In the genomic region with DNA sequence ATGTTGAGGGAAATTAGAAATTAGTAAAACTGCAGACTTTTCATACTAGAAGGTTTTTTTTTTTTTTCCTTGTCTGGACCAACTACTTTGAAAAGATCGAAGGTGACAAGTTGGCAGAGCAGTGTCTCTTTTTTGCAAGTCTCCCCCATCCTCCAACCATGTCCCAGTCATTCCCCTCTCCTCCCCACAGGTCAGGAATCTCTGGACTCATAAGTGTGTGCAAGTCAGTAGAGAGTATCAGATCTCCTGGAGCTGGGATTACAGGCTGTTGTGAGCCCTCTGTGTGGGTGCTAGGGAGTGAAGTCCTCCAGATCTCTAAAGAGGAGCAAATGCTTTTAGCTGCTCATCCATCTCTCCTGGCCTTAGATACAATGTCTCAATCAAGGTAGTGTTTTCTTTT, we compare ENCODE assay signal across 33 mouse cellular contexts. TPM values are rescaled to one million over a fixed set of nuclear protein-coding genes. Genes with fewer than 3 reads are reported as not detected.
DNase-seq lines count a peak whose midpoint lies in the region; ATAC-seq lines count a peak whose summit lies in the region.
"Had no signal": no experiment of that assay in that cellular context is flagged by ENCODE, and none has a peak within 500 bp of the region (broad histone marks: within the 10 kb centered on the region; RNA-seq: fewer than 3 reads in every experiment).

No protein-coding gene starts in this region.

- no peak for ATAC-seq in heart, embryonic 13.5 days (ENCODE audit: extremely low read depth, insufficient number of reproducible peaks, low FRiP score, low TSS enrichment)
- ATAC-seq in heart, embryonic 16.5 days (replicated peaks; ENCODE audit: extremely low read depth, insufficient read depth, low FRiP score), result no peak
- ATAC-seq: CD4-positive, CD25-positive, alpha-beta regulatory T cell, adult 4 months; forebrain, embryonic 16.5 days; hindbrain, postnatal 0 days; intestine, embryonic 15.5 days; lung, postnatal 0 days; midbrain, embryonic 16.5 days had no signal

- H3K4me2 ChIP-seq in heart, embryonic 13.5 days, result peak overlapping the region; percentile 82
- H3K4me2 ChIP-seq in heart, embryonic 16.5 days (ENCODE audit: low read depth, low read length), result peak overlapping the region; percentile 65
- H3K4me2 ChIP-seq: embryonic facial prominence, embryonic 13.5 days; intestine, embryonic 15.5 days; limb, embryonic 15.5 days; liver, embryonic 13.5 days had no signal

- peak overlapping the region; percentile 99 for H3K27ac ChIP-seq in heart, embryonic 13.5 days (replicated peaks)
- no peak overlapping the region for H3K27ac ChIP-seq in embryonic facial prominence, embryonic 10.5 days (replicated peaks)
- peak overlapping the region; percentile 99 for H3K27ac ChIP-seq in heart, embryonic 16.5 days (ENCODE audit: low read length)
- H3K27ac ChIP-seq: embryonic facial prominence, embryonic 13.5 days; forebrain, embryonic 10.5 days; hindbrain, postnatal 0 days; intestine, embryonic 15.5 days; limb, embryonic 10.5 days; limb, embryonic 15.5 days; liver, embryonic 13.5 days had no signal

- H3K4me3 ChIP-seq in heart, embryonic 13.5 days, result peak overlapping the region; percentile 93; the same call in 1 of the 2 replicates
- no peak overlapping the region for H3K4me3 ChIP-seq in embryonic facial prominence, embryonic 10.5 days
- peak overlapping the region; percentile 74; the same call in 1 of the 2 replicates for H3K4me3 ChIP-seq in heart, embryonic 16.5 days (ENCODE audit: low read length)
- H3K4me3 ChIP-seq: embryonic facial prominence, embryonic 13.5 days; forebrain, embryonic 10.5 days; intestine, embryonic 15.5 days; limb, embryonic 10.5 days; limb, embryonic 15.5 days; liver, embryonic 13.5 days; megakaryocyte, embryonic 14.5 days had no signal

- 0 out of 2 replicates have a peak, but pooled peaks cover 4% of the 10 kb centered on the region for H3K27me3 ChIP-seq in heart, embryonic 13.5 days (replicated peaks)
- peaks cover 100% of the 10 kb centered on the region for H3K27me3 ChIP-seq in embryonic facial prominence, embryonic 10.5 days (replicated peaks; ENCODE audit: low read depth, poor library complexity, severe bottlenecking)
- peaks cover 17% of the 10 kb centered on the region for H3K27me3 ChIP-seq in heart, embryonic 16.5 days (ENCODE audit: control insufficient read depth, insufficient read depth, low read length)

- WGBS in heart, embryonic 13.5 days, result 27% methylated on average over 1 of the region's 1 CpGs
- 9% methylated on average over 1 of the region's 1 CpGs for WGBS in embryonic facial prominence, embryonic 10.5 days
- WGBS in heart, embryonic 16.5 days, result 13% methylated on average over 1 of the region's 1 CpGs

- H3K9ac ChIP-seq in heart, embryonic 13.5 days, result peak overlapping the region; percentile 100
- H3K9ac ChIP-seq in heart, embryonic 16.5 days (ENCODE audit: low read length), result peak overlapping the region; percentile 87
- H3K9ac ChIP-seq: embryonic facial prominence, embryonic 13.5 days; intestine, embryonic 15.5 days; limb, embryonic 15.5 days; liver, embryonic 13.5 days had no signal

- peaks cover 48% of the 10 kb centered on the region for H3K4me1 ChIP-seq in heart, embryonic 13.5 days
- H3K4me1 ChIP-seq in embryonic facial prominence, embryonic 10.5 days, result peaks cover 32% of the 10 kb centered on the region
- H3K4me1 ChIP-seq in heart, embryonic 16.5 days (ENCODE audit: control insufficient read depth, insufficient read depth, low read length), result peaks cover 21% of the 10 kb centered on the region

- intact Hi-C loops in heart, postnatal 25 days (cut with DNase I), result loop anchor here (5.0 kb wide), 1 partner anchor 197 kb away; no protein-coding TSS in a partner anchor

- H3K9me3 ChIP-seq in heart, embryonic 13.5 days, result no peaks in the 10 kb centered on the region
- H3K9me3 ChIP-seq in embryonic facial prominence, embryonic 10.5 days, result no peaks in the 10 kb centered on the region
- H3K9me3 ChIP-seq in heart, embryonic 16.5 days (replicated peaks; ENCODE audit: control insufficient read depth, low read length), result no peaks in the 10 kb centered on the region
- H3K9me3 ChIP-seq: embryonic facial prominence, embryonic 13.5 days; forebrain, embryonic 10.5 days; intestine, embryonic 15.5 days; limb, embryonic 10.5 days; limb, embryonic 15.5 days; liver, embryonic 13.5 days had no signal

- H3K36me3 ChIP-seq in heart, embryonic 13.5 days, result peaks cover 10% of the 10 kb centered on the region
- no peaks in the 10 kb centered on the region for H3K36me3 ChIP-seq in embryonic facial prominence, embryonic 10.5 days (replicated peaks)
- H3K36me3 ChIP-seq in heart, embryonic 16.5 days (ENCODE audit: control insufficient read depth, insufficient read depth), result no peaks in the 10 kb centered on the region
- H3K36me3 ChIP-seq: embryonic facial prominence, embryonic 13.5 days; forebrain, embryonic 10.5 days; intestine, embryonic 15.5 days; limb, embryonic 10.5 days; limb, embryonic 15.5 days; liver, embryonic 13.5 days had no signal

- DNase-seq in heart, adult 11 months, result peak; percentile 66
- DNase-seq in heart, postnatal 25 days (ENCODE audit: low spot score), result no peak
- DNase-seq in heart, postnatal 4 days, result no peak
- DNase-seq in embryonic facial prominence, embryonic 10.5 days (ENCODE audit: low spot score), result peak; percentile 21
- DNase-seq in cerebellum, adult 8-10 months, result no peak
- DNase-seq: adrenal gland, postnatal 14 days; cerebellum, adult 11-12 months; kidney, adult 8-10 months; kidney, postnatal 10 days; liver, embryonic 13.5 days; lung, adult 18-20 months; lung, postnatal 4 days; right cerebral cortex, adult 18-20 months; spleen, adult 18-20 months; thymus, postnatal 25 days had no signal

RNA-seq across cellular contexts. Expression of gene Tbx20, which starts 1.5 kb away (rescaled TPM):
- 10 to 100 TPM; 88.9 to 92.6 TPM for total RNA-seq in heart, postnatal 25 days (2021)
- polyA plus RNA-seq in heart, embryonic 13.5 days (2015; fragmentation: Nextera tagmentation; extraction: Ambion mirVana), result 68.8 and 69.5 TPM in 2 replicates
- 100 to 1,000 TPM; 341 to 376 TPM for total RNA-seq in heart, postnatal 4 days (2021)
- polyA plus RNA-seq in embryonic facial prominence, embryonic 10.5 days (2016; fragmentation: Nextera tagmentation; extraction: Ambion mirVana), result 0.87 and 2.1 TPM in 2 replicates
- 67.6 and 68.9 TPM in 2 replicates for polyA plus RNA-seq in heart, embryonic 16.5 days (2015; fragmentation: Nextera tagmentation; extraction: Ambion mirVana)
- total RNA-seq: common myeloid progenitor, adult 5-6 weeks; gastrocnemius, adult 8-10 months; left cerebral cortex, postnatal 10 days had no signal
- polyA plus RNA-seq: CD4-positive, CD25-positive, alpha-beta regulatory T cell, adult 4 months; forebrain, embryonic 16.5 days; gonadal fat pad, adult 2 months; large intestine, adult 2 months; limb, embryonic 15.5 days had no signal

Comparison
In these comparisons a context has a peak if more than half of its experiments do, and no peak if none do; other contexts are left out.
1. DNase-seq: peak in heart, adult 11 months (single experiment) and embryonic facial prominence, embryonic 10.5 days (single experiment); none in heart, postnatal 25 days (single experiment), heart, postnatal 4 days (single experiment) and cerebellum, adult 8-10 months (single experiment).
2. RNA of gene Tbx20, which starts 1.5 kb away (polyA plus RNA-seq): 68.8 to 69.5 TPM in heart, embryonic 13.5 days and 67.6 to 68.9 TPM in heart, embryonic 16.5 days; 0.87 to 2.1 TPM in embryonic facial prominence, embryonic 10.5 days; every median in the first group is over 10 times any median in the second.